Mouse (Mus musculus): ENCODE data around the gene Orc3. TPM values are rescaled to one million over a fixed set of nuclear protein-coding genes. Genes with fewer than 3 reads are reported as not detected.

Orc3 gene
- 10 to 100 TPM; 59.1 to 64.4 TPM for total RNA-seq (2021)
- long read RNA-seq, experiment 1, transcript Orc3-202 (20 exons, 2,266 nt): minor isoform, 10 of 56 reads
- long read RNA-seq, experiment 1, transcript Orc3-201 (20 exons, 2,300 nt): major isoform, 11 of 56 reads
- long read RNA-seq, experiment 1, partial matches to known transcripts: 29 of 56 reads
- long read RNA-seq, experiment 1, other reads (novel, unspliced or antisense): 6 of 56 reads
- long read RNA-seq, experiment 2, transcript Orc3-202 (20 exons, 2,266 nt): minor isoform, 7 of 66 reads
- long read RNA-seq, experiment 2, transcript Orc3-201 (20 exons, 2,300 nt): major isoform, 13 of 66 reads
- long read RNA-seq, experiment 2, partial matches to known transcripts: 2 of 66 reads
- long read RNA-seq, experiment 2, other reads (novel, unspliced or antisense): 44 of 66 reads

DNA sequence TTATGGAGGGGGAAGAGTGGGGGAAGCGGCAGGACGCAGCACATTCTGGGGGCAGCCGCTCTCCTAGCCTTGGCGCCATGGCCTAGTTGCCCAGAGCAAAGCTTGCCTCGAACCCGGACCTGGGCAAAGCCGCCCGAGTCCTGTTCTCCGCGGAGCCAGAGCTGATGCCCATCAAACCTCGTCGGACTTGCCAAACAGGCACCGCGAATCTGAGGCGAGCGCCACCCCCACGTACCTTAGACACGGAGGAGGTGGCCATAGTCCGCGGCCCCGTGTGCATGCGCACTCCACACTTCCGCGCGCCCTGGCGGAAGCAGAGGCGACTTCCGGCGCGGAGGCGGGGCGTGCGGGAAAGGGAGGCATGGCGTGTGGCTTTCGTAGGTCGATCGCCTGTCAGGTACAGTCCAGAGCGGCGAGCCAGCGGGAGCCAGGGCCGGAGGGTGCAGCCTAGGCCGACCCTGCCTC lies at the start of gene Orc3, which contains the start of gene Rars2:
Gene Orc3, minus strand, starts transcription at position 315 of the 465 bp plus-strand sequence.
Gene Rars2, plus strand, starts transcription at position 328 of the 465 bp plus-strand sequence.
- peak; percentile 92 to 93 for DNase-seq (ENCODE audit: low spot score in 2 of 2)
- peak; percentile 62 for TF ChIP-seq CTCF (conservative IDR thresholded peaks at IDR 0.05)

DNA sequence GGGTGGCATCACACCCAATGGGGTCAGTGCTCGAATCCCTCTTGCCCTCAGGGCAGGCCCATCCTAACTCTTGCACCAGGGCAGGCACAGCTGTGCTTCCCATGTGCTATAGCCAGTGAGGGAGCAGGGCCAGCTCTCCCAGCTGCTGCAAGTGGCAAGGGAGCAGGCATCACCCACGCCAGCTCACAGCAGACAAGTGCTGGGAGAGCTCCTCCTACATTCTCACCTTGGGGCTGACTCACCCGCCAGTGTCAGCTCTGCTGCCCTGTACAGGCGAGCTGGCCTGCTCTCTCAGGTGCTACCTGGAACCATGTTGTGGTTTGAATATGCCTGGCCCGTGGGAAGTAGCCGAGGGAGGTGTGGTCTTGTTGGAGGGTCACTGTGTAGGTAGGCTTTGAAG lies 47.2 kb upstream of the Orc3 start:
- no peak overlapping the region for H3K27ac ChIP-seq
- TF ChIP-seq CTCF (conservative IDR thresholded peaks at IDR 0.05): no peak
- no peak overlapping the region for H3K4me3 ChIP-seq
- no peak for DNase-seq (ENCODE audit: low spot score in 2 of 2)

More for the DNA sequence above, at the start of gene Orc3, which contains the start of gene Rars2:
- H3K27ac ChIP-seq: peak within 1 kb of the TSS; percentile 96
- peak within 1 kb of the TSS; percentile 98 for H3K4me3 ChIP-seq

DNA sequence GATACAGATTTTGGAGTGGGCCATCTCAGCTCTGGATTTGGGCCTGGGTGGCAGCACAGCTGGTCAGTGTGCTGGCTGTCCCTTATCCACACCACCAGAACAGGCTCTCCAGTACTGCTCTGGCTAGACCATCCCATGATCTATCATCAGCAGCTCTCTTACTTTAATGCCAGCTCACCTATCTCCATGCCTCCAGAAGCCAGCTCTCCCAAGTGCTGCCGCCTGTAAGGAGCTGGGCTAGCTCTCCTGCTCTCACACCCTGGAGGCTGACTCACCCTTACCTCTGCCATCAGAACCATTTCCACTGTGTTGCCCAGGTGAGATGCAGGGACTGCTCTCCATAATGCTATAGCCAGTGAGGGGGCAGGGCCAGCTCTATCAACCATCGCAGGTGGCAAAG lies 46.8 kb upstream of the Orc3 start:
- no peak for TF ChIP-seq CTCF (conservative IDR thresholded peaks at IDR 0.05)
- Histone ChIP-seq H3K4me3 (no peak overlapping the region), H3K27ac (no peak overlapping the region)
- no peak for DNase-seq (ENCODE audit: low spot score in 2 of 2)

DNA sequence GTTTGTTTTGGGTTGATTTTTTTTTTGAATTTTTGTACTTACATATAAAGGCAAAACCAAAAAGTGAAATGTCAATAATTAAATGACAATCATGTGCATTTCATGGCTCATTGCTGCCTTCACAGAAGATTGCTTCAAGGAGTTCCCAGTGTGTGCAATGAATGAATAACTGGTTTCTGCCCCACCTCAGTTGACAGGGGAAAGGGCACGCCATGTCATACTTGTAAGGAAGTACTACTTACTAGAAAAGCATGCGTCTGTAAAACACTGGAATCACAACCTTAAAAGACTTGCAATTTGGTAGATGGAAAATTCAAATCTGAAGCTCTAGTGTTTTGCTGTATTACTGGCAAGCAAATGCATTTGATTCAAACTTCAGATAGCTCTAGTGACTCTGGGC lies 44.3 kb upstream of the Orc3 start:
- Histone ChIP-seq H3K4me3 (no peak overlapping the region), H3K27ac (no peak overlapping the region)
- no peak for DNase-seq (ENCODE audit: low spot score in 2 of 2)
- no peak for TF ChIP-seq CTCF (conservative IDR thresholded peaks at IDR 0.05)

DNA sequence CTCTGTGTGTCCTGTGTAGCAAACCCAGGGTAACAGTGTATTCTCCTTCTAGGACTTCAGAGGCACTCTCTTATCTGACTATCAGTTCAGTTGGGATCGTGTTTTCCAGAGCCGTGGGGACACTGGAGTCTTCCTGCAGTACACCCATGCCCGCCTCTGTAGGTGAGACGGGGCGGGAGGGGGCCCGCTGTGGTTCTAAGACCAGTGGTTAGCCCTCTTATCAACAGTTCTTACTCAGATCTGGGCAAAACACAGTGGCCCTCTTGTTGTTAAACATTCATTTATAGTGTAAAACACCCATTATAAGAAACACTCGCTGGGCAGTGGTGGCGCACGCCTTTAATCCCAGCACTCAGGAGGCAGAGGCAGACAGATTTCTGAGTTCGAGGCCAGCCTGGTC lies 41.4 kb upstream of the Orc3 start:
- Histone ChIP-seq H3K27ac (no peak overlapping the region), H3K4me3 (no peak overlapping the region)
- DNase-seq (ENCODE audit: low spot score in 2 of 2): no peak
- no peak for TF ChIP-seq CTCF (conservative IDR thresholded peaks at IDR 0.05)

DNA sequence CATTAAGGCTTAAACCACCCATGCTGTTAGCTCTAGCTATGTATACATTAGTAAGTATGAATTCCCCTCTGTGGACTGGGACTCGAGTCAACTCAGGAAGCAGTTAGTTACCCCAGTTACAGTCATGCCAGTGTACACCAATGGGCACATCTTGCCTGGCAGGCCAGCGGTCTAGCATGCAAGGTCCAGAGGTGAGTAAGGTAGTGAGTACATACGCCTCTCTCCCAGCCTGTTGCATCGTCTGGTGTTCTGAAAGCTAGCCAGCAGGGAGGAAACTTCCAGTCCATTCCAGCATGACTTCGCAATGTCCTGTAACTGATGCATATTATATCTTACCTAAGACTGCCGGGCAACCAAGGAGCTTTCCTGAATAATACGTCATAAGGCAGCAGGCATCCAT lies 38.4 kb upstream of the Orc3 start:
- TF ChIP-seq CTCF (conservative IDR thresholded peaks at IDR 0.05): no peak
- H3K27ac ChIP-seq: no peak overlapping the region
- DNase-seq (ENCODE audit: low spot score in 2 of 2): no peak
- H3K4me3 ChIP-seq: no peak overlapping the region

DNA sequence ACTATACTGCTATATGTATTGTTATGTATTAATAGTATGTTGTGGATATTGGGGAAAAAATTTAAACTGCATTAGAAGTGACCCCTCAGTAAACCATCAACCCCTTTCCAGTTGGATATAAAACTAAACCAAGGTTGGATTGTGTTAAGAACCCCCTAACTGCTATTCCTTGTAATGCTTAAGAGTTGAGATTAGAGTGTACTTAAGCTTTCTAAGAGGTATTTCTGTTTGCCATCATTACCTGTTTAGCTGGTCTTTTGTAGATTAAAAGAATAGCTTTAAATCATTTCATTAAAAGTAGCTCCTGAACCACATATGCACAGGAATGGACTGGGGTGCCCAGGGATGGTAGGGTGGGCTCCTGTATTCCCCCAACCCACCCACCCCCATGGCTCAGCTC lies 30.0 kb upstream of the Orc3 start:
- Histone ChIP-seq H3K4me3 (no peak overlapping the region), H3K27ac (no peak overlapping the region)
- no peak for DNase-seq (ENCODE audit: low spot score in 2 of 2)
- no peak for TF ChIP-seq CTCF (conservative IDR thresholded peaks at IDR 0.05)

DNA sequence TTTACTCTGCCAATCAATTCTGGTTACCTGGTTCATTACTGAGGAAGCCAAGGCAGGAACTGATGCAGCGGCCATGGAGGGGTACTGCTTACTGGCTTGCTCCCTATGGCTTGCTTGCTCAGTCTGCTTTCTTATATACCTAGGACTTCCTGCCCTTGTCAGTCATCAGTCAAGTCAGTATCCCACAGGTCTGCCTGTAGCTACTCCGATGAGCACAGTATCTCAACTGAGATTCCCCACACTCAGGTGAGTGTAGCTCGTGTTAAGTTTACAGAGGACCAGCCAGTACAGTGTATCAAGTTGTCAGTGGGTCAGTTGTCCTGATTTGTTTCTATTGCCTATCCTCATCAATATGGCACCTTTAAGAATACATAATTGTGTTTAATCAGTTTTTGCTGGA lies 26.0 kb upstream of the Orc3 start:
- no peak overlapping the region for H3K4me3 ChIP-seq
- TF ChIP-seq CTCF (conservative IDR thresholded peaks at IDR 0.05): no peak
- no peak for DNase-seq (ENCODE audit: low spot score in 2 of 2)
- no peak overlapping the region for H3K27ac ChIP-seq

DNA sequence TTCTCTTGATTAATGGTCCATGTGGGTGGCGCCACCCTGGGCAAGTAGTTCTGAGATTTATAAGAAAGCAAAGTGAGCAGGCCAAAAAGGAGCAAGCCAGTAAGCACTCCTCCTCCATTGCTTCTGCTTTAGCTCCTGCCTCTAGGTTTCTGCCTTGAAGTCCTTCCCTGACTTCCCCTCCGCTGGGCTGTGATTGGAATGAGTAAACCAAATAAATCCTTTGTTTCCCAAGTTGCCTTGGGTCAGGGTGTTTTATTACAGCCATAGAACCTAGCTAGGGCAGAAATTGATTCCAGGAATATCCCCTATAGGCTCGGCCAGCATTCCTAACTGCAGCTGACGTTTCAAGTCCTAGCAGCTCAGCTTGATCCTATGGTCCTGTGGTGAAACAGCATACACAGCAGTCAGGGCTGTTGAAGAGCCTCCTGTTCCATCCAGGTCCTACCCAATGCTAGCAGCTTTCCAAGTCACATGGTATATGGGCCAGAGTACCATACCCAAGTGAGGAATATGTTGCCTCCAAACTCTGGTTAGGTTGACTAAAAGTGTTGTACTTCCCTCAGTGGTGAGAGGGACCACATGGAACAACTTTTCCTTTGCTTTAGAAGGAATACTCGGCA lies 25.1 kb upstream of the Orc3 start:
- TF ChIP-seq CTCF (conservative IDR thresholded peaks at IDR 0.05): no peak
- DNase-seq (ENCODE audit: low spot score in 2 of 2): no peak
- H3K27ac ChIP-seq: no peak overlapping the region
- no peak overlapping the region for H3K4me3 ChIP-seq

DNA sequence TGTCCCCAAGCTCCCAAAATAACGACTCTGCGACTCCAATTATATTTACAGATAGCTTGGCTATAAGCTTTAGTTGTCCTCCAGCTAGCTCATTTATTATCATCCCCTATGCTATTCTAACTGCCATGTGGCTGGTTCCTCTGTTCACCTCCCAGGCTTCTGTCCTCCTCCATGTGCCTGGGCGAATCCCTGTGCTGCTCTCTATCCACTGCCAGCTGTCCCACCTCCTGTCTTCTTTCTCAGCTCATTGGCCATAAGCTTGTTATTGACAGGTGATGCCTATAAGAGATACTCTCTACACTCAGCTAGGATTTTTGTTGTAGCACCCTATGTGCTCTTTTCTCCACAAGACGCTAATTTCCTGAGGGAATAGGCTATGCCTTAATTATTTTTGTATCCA lies 23.1 kb upstream of the Orc3 start:
- peak in 1 of 2 experiments; percentile 36 for DNase-seq (ENCODE audit: low spot score in 2 of 2)
- no peak overlapping the region for H3K27ac ChIP-seq
- no peak for TF ChIP-seq CTCF (conservative IDR thresholded peaks at IDR 0.05)

DNA sequence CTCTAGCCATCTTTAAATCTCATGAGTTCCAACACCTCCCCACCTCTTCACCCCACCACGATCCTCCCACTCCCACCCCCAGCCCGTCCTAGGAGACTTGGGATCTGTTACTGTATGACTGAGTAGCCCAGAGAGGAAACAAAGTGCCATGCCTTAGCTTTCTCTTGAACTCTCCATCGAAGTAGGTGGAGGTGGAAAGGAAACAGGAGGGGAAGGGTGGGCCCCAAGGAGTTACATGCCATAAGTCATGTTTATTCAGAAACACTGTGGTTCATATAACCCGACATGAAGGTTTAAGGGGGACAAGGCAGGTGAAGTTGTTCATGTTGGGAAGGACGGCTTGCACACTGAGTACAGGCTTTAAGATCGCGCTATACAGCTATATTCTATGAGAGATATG lies 22.6 kb upstream of the Orc3 start:
- no peak for DNase-seq (ENCODE audit: low spot score in 2 of 2)
- H3K27ac ChIP-seq: no peak overlapping the region
- TF ChIP-seq CTCF (conservative IDR thresholded peaks at IDR 0.05): no peak
- H3K4me3 ChIP-seq: no peak overlapping the region

More for the DNA sequence above, 23.1 kb upstream of the Orc3 start:
- no peak overlapping the region for H3K4me3 ChIP-seq

DNA sequence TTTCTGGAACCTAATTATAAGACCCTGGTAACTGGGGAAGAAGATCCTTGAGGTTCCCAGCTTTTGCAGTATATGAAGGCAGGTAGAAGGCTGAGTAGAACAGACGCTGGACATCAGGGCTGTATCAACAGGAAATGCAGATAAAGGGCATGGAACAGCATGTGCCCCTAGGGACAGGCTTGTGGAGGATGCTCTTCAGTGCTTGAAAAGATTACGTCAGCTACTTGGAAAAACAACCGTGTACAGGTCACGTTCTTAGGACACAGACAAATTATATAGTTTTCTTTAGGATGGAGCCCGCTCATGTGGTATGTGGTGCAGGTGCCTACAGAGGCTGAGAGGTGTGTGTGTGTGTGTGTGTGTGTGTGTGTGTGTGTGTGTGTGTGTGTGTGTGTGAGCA lies 21.3 kb upstream of the Orc3 start:
- TF ChIP-seq CTCF (conservative IDR thresholded peaks at IDR 0.05): no peak
- no peak overlapping the region for H3K4me3 ChIP-seq
- H3K27ac ChIP-seq: no peak overlapping the region
- DNase-seq (ENCODE audit: low spot score in 2 of 2): no peak

DNA sequence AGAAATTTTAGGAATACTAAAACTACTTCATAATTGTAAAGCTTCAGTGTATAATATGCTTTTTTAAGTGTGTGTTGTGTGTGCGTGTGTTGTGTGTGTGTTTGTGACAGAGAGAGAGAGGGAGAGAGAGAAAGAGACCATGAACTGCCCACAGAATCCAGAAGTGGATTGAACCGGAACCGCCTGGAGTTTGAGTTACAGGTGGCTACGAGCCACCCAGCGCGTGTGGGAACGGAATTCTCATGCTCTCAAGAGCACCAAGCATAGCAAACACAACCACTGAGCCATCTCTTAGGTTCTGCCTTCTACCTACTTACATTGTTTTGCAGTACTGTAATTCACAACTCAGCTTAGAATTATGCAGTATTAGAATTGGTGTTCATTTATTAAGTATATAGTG lies 19.4 kb upstream of the Orc3 start:
- no peak for DNase-seq (ENCODE audit: low spot score in 2 of 2)
- TF ChIP-seq CTCF (conservative IDR thresholded peaks at IDR 0.05): no peak
- no peak overlapping the region for H3K27ac ChIP-seq
- no peak overlapping the region for H3K4me3 ChIP-seq

DNA sequence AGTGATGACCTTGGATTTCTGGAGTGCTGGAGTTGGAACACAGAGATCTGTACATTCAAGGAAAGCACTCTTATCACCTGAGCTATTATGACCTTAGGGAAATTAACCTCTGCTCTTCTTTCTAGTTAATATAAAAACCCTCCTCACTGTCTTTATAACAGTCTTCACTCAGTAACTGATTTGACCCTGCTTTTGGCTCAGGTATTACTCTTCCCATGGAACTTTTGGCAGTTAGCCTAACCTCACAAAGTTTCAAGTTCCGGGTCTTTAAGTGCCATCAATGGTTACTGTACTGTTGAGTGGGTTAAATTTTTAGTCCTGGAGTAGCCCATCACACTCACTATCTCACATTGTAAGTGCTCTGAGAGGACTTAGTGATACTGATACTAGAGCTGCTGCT lies 15.2 kb upstream of the Orc3 start:
- no peak for TF ChIP-seq CTCF (conservative IDR thresholded peaks at IDR 0.05)
- DNase-seq (ENCODE audit: low spot score in 2 of 2): no peak
- Histone ChIP-seq H3K4me3 (no peak overlapping the region), H3K27ac (no peak overlapping the region)
